Mouse (Mus musculus): Measurements from ENCODE around the gene Tmem200b.
A peak's percentile ranks its signal among the peaks of the same experiment; 100 is the strongest.

Tmem200b gene

GRCm38 (mm10) chr4:131921461-131922346, at the start of gene Tmem200b:
Gene Tmem200b (plus strand): TSS chr4:131921771.
- DNase-seq: peak; percentile 43

- peak; percentile 6 for DNase-seq
Measured at GRCm38 (mm10) chr4:131872672-131873292, 48.8 kb upstream of the Tmem200b start.

- DNase-seq: peak; percentile 95
Measured at GRCm38 (mm10) chr4:131873293-131874168, 48.0 kb upstream of the Tmem200b start, which contains the start of gene Srsf4. Gene Srsf4 (plus strand): TSS chr4:131873617.

GRCm38 (mm10) chr4:131874169-131874536, 47.4 kb upstream of the Tmem200b start:
- no peak for DNase-seq

- no peak for DNase-seq
Measured at GRCm38 (mm10) chr4:131874567-131874966, 47.0 kb upstream of the Tmem200b start.

GRCm38 (mm10) chr4:131875242-131875641, 46.3 kb upstream of the Tmem200b start:
- no peak for DNase-seq

- peak; percentile 21 for DNase-seq
Measured at GRCm38 (mm10) chr4:131876836-131877235, 44.7 kb upstream of the Tmem200b start.

GRCm38 (mm10) chr4:131879692-131880091, 41.9 kb upstream of the Tmem200b start:
- no peak for DNase-seq

- DNase-seq: no peak
Measured at GRCm38 (mm10) chr4:131881306-131881705, 40.3 kb upstream of the Tmem200b start.

GRCm38 (mm10) chr4:131883571-131883970, 38.0 kb upstream of the Tmem200b start:
- no peak for DNase-seq

- DNase-seq: no peak
Measured at GRCm38 (mm10) chr4:131885376-131885775, 36.2 kb upstream of the Tmem200b start.

- DNase-seq: no peak
Measured at GRCm38 (mm10) chr4:131888564-131888963, 33.0 kb upstream of the Tmem200b start.

- DNase-seq: no peak
Measured at GRCm38 (mm10) chr4:131890692-131891091, 30.9 kb upstream of the Tmem200b start.

GRCm38 (mm10) chr4:131897109-131897508, 24.5 kb upstream of the Tmem200b start:
- DNase-seq: no peak

GRCm38 (mm10) chr4:131897787-131898186, 23.8 kb upstream of the Tmem200b start:
- DNase-seq: peak; percentile 52

GRCm38 (mm10) chr4:131898503-131899179, 22.9 kb upstream of the Tmem200b start:
- DNase-seq: no peak

- no peak for DNase-seq
Measured at GRCm38 (mm10) chr4:131899180-131899554, 22.4 kb upstream of the Tmem200b start.

- DNase-seq: no peak
Measured at GRCm38 (mm10) chr4:131901090-131901489, 20.5 kb upstream of the Tmem200b start.

GRCm38 (mm10) chr4:131904478-131904877, 17.1 kb upstream of the Tmem200b start:
- peak; percentile 72 for DNase-seq

GRCm38 (mm10) chr4:131906423-131906822, 15.1 kb upstream of the Tmem200b start:
- no peak for DNase-seq

- DNase-seq: no peak
Measured at GRCm38 (mm10) chr4:131907912-131908311, 13.7 kb upstream of the Tmem200b start.

- peak; percentile 57 for DNase-seq
Measured at GRCm38 (mm10) chr4:131910237-131910994, 11.2 kb upstream of the Tmem200b start.

Data from lung, postnatal 10 days (tissue).